Mouse (Mus musculus) myocyte (in vitro differentiated cells): ENCODE data around the gene Iqsec1.

Source experiments
- E2F4 ChIP-seq: IDR thresholded peaks from one replicate; pipeline ENCODE4 v1.6.1; 2011; ENCODE audit warnings: mild to moderate bottlenecking, control low read depth, moderate library complexity; ENCODE audit not compliant: insufficient read depth
- MYOD1 ChIP-seq, 3 experiments: IDR thresholded peaks; one replicate each; pipeline ENCODE4 v1.6.1; 2011; ENCODE audit warnings: control low read depth in 2 of 3, low read depth in 2 of 3, mild to moderate bottlenecking in 2 of 3, moderate library complexity in 1 of 3; ENCODE audit not compliant: insufficient read length in 2 of 3, control insufficient read depth in 1 of 3
- MYOG ChIP-seq, 3 experiments: IDR thresholded peaks; one replicate each; pipeline ENCODE4 v1.6.1; 2011; ENCODE audit warnings: control low read depth in 2 of 3, low read depth in 2 of 3, mild to moderate bottlenecking in 2 of 3; ENCODE audit not compliant: insufficient read length in 2 of 3, control insufficient read depth in 1 of 3, insufficient read depth in 1 of 3
- POLR2A ChIP-seq: IDR thresholded peaks from one replicate; pipeline ENCODE4 v1.6.1; 2011; ENCODE audit warnings: low read depth, mild to moderate bottlenecking, control low read depth, moderate library complexity; ENCODE audit not compliant: insufficient read length
- POLR2AphosphoS2 ChIP-seq: IDR thresholded peaks from one replicate; pipeline ENCODE4 v1.6.1; 2011; ENCODE audit warnings: low read depth, control low read depth; ENCODE audit not compliant: insufficient read length
- TCF12 ChIP-seq: IDR thresholded peaks from one replicate; pipeline ENCODE4 v1.6.1; 2011; ENCODE audit warnings: mild to moderate bottlenecking, control low read depth; ENCODE audit not compliant: poor library complexity, insufficient read depth, severe bottlenecking
- TCF3 ChIP-seq: IDR thresholded peaks from one replicate; pipeline ENCODE4 v1.6.1; 2011; ENCODE audit warnings: low read depth, control low read depth; ENCODE audit not compliant: insufficient read length
- USF1 ChIP-seq: IDR thresholded peaks from one replicate; pipeline ENCODE4 v1.6.1; 2011; ENCODE audit warnings: low read depth, mild to moderate bottlenecking, control low read depth, moderate library complexity

GRCm38 (mm10) chr6:90984101-90984500 lies 4.4 kb downstream of the Iqsec1 start:
- TF ChIP-seq POLR2A (no peak), USF1 (no peak), MYOD1 (IDR thresholded peaks at IDR 0.05; ENCODE audit: control insufficient read depth in 1 of 3, insufficient read length in 2 of 3, low read depth in 2 of 3) (no peak), MYOG (IDR thresholded peaks at IDR 0.05; ENCODE audit: control insufficient read depth in 1 of 3, insufficient read depth in 1 of 3, insufficient read length in 2 of 3, low read depth in 2 of 3) (no peak), TCF12 (no peak), E2F4 (no peak), POLR2AphosphoS2 (no peak), TCF3 (no peak)
